Mouse (Mus musculus) liver, embryonic 14.5 days (tissue): ENCODE data around the gene Wdr83. TPM values are rescaled to one million over a fixed set of nuclear protein-coding genes. Genes with fewer than 3 reads are reported as not detected.

Experiments
- ATAC-seq: fragments of 200-750 bp; cut with Nextera tagmentation; 2 replicates; pipeline ENCODE4 v1.8.0; 2017; ENCODE audit warnings: moderate number of reproducible peaks, mild to moderate bottlenecking, moderate library complexity; ENCODE audit not compliant: insufficient read depth
- DNase-seq, 3 experiments: peaks; one replicate each; pipeline ENCODE4 v3.0.0-alpha.2; 2012 to 2013; ENCODE audit warnings: low read depth in 3 of 3, low spot score in 3 of 3
- H3K27ac ChIP-seq: fragments of 300-500 bp; sonication (generic); 2 replicates; pipeline ENCODE4 v1.5.1; 2014; ENCODE audit warnings: moderate library complexity, mild to moderate bottlenecking, control low read depth, inconsistent platforms
- H3K27me3 ChIP-seq: fragments of 300-500 bp; sonication (generic); 2 replicates; pipeline ENCODE4 v1.6.1; 2014; ENCODE audit warnings: mild to moderate bottlenecking, low read length, moderate library complexity; ENCODE audit not compliant: control insufficient read depth, insufficient read depth
- H3K36me3 ChIP-seq: fragments of 300-500 bp; sonication (generic); replicated peaks from 2 replicates; pipeline ENCODE4 v1.6.1; 2014; ENCODE audit warnings: low read depth; ENCODE audit not compliant: control insufficient read depth, insufficient read depth
- H3K4me1 ChIP-seq, 2 experiments: fragments of 200-500 bp in 1 of 2; fragments of 300-500 bp in 1 of 2; sonication (generic) in 1 of 2; replicated peaks; 2 replicates each; pipeline ENCODE4 v1.6.1; 2012 to 2014; ENCODE audit warnings: antibody characterized with exemption in 1 of 2, inconsistent platforms in 1 of 2, low read length in 1 of 2; ENCODE audit not compliant: control insufficient read depth in 2 of 2, insufficient read depth in 2 of 2
- H3K4me2 ChIP-seq: fragments of 300-500 bp; sonication (generic); 2 replicates; pipeline ENCODE4 v1.6.1; 2014; ENCODE audit warnings: low read depth, mild to moderate bottlenecking, control low read depth, moderate library complexity
- H3K4me3 ChIP-seq, 2 experiments: fragments of 200-500 bp in 1 of 2; fragments of 300-500 bp in 1 of 2; sonication (generic) in 1 of 2; 2 replicates each; pipeline ENCODE4 v1.5.1; 2012 to 2014; ENCODE audit warnings: low read depth in 2 of 2, low read length in 2 of 2, mild to moderate bottlenecking in 2 of 2, control low read depth in 1 of 2, inconsistent platforms in 1 of 2, moderate library complexity in 1 of 2; ENCODE audit not compliant: insufficient read depth in 1 of 2
- H3K9ac ChIP-seq: fragments of 300-500 bp; sonication (generic); replicated peaks from 2 replicates; pipeline ENCODE4 v1.6.1; 2014; ENCODE audit warnings: mild to moderate bottlenecking, control low read depth, moderate library complexity
- H3K9me3 ChIP-seq: fragments of 300-500 bp; sonication (generic); 2 replicates; pipeline ENCODE4 v1.6.1; 2016; ENCODE audit warnings: low read length, mixed read lengths; ENCODE audit not compliant: control insufficient read depth
- CTCF ChIP-seq: IDR thresholded peaks from 2 replicates; pipeline ENCODE4 v1.5.1; 2016; ENCODE audit warnings: antibody characterized with exemption, low read depth, control low read depth
- EP300 ChIP-seq: IDR thresholded peaks from 2 replicates; pipeline ENCODE4 v1.6.1; 2016; ENCODE audit warnings: antibody characterized with exemption, low read depth
- WGBS: fragments of 180-500 bp; shearing (Covaris S2); extraction: QIAGEN DNeasy Blood & Tissue Kit; methylation state at CpG from one replicate; pipeline ENCODE4 v1.1.7; 2014; ENCODE audit not compliant: insufficient replicate concordance; 5-methylcytosine and 5-hydroxymethylcytosine counted together
- polyA plus RNA-seq, 2 experiments: library from polyadenylated mRNA; depleted of rRNA in 1 of 2; stranded (reverse) in 1 of 2; unstranded in 1 of 2; fragments of >200 nt; fragmentation: Nextera tagmentation in 1 of 2; extraction: Ambion mirVana in 1 of 2; gene quantifications; 2 replicates each; pipeline versions ENCODE4 v1.2.1 to v1.2.3; 2012 to 2014

Gene Wdr83
- polyA plus RNA-seq, 2 experiments, result 20.1 to 26.0 TPM

- H3K4me1 ChIP-seq, result peaks cover 22 to 40% of the 10 kb centered on the region in 2 experiments
- no peaks in the 10 kb centered on the region for H3K27me3 ChIP-seq
- H3K27ac ChIP-seq, result peak within 1 kb of the TSS; percentile 67
- H3K4me3 ChIP-seq, result peak within 1 kb of the TSS; percentile 83 to 96
- H3K4me2 ChIP-seq, result peak within 1 kb of the TSS; percentile 70
- H3K9me3 ChIP-seq, result no peaks in the 10 kb centered on the region
- under 1% methylated on average over 30 of the region's 30 CpGs for WGBS
- H3K9ac ChIP-seq, result peak within 1 kb of the TSS; percentile 96
- TF ChIP-seq EP300, result no peak; the same call in 1 of the 2 replicates
- DNase-seq (peak; percentile 61 to 65 (median 63)), ATAC-seq (peak; percentile 22; the same call in 1 of the 2 replicates)
- peaks cover 13% of the 10 kb centered on the region for H3K36me3 ChIP-seq
These were observed 432 bp downstream of the Wdr83 start, which contains the start of gene Wdr83os for GRCm38 (mm10) chr8:85080532-85081215. Gene Wdr83os, plus strand, starts transcription at chr8:85080740.

- Histone ChIP-seq H3K4me2 (peak overlapping the region; percentile 70), H3K4me3 (peak overlapping the region; percentile 83 to 96), H3K36me3 (peaks cover 18% of the 10 kb centered on the region), H3K4me1 (peaks cover 27 to 45% of the 10 kb centered on the region in 2 experiments), H3K27ac (peak overlapping the region; percentile 67), H3K9ac (peak overlapping the region; percentile 96), H3K9me3 (no peaks in the 10 kb centered on the region), H3K27me3 (no peaks in the 10 kb centered on the region)
- WGBS, result under 1% methylated on average over 25 of the region's 25 CpGs
- ATAC-seq, result no peak
- DNase-seq, result no peak
- TF ChIP-seq CTCF (no peak), EP300 (no peak)
These were observed 933 bp downstream of the Wdr83 start for GRCm38 (mm10) chr8:85080214-85080531.

GRCm38 (mm10) chr8:85076993-85077392, 4.1 kb downstream of the Wdr83 start:
- H3K9ac ChIP-seq, result no peak overlapping the region
- 2% methylated on average over 2 of the region's 2 CpGs for WGBS
- no peak overlapping the region for H3K4me2 ChIP-seq
- no peaks in the 10 kb centered on the region for H3K27me3 ChIP-seq
- peak overlapping the region; percentile 45 for H3K27ac ChIP-seq
- H3K36me3 ChIP-seq, result peaks cover 29% of the 10 kb centered on the region
- H3K4me1 ChIP-seq, result peaks cover 31 to 40% of the 10 kb centered on the region in 2 experiments
- H3K9me3 ChIP-seq, result no peaks in the 10 kb centered on the region
- TF ChIP-seq CTCF, result peak; percentile 100
- TF ChIP-seq EP300, result no peak
- ATAC-seq (peak; percentile 49), DNase-seq (peak; percentile 67 to 78 (median 67))
- no peak overlapping the region for H3K4me3 ChIP-seq

- no peaks in the 10 kb centered on the region for H3K9me3 ChIP-seq
- H3K4me3 ChIP-seq, result no peak overlapping the region
- peak overlapping the region; percentile 24; the same call in 1 of the 2 replicates for H3K9ac ChIP-seq
- H3K4me1 ChIP-seq, result peaks cover 30 to 38% of the 10 kb centered on the region in 2 experiments
- ATAC-seq (peak; percentile 52), DNase-seq (peak in 2 of 3 experiments; percentile 49 to 51)
- H3K27me3 ChIP-seq, result no peaks in the 10 kb centered on the region
- H3K4me2 ChIP-seq, result peak overlapping the region; percentile 55
- peaks cover 29% of the 10 kb centered on the region for H3K36me3 ChIP-seq
- WGBS, result 45% methylated on average over 9 of the region's 9 CpGs
- TF ChIP-seq EP300 (peak; percentile 82), CTCF (peak; percentile 81)
- peak overlapping the region; percentile 71 for H3K27ac ChIP-seq
These were observed 5.1 kb downstream of the Wdr83 start for GRCm38 (mm10) chr8:85076001-85076400.

- Histone ChIP-seq H3K27me3 (no peaks in the 10 kb centered on the region), H3K4me2 (no peak overlapping the region), H3K27ac (no peak overlapping the region), H3K9me3 (no peaks in the 10 kb centered on the region), H3K4me1 (peaks cover 32 to 40% of the 10 kb centered on the region in 2 experiments), H3K36me3 (peaks cover 29% of the 10 kb centered on the region), H3K9ac (no peak overlapping the region), H3K4me3 (no peak overlapping the region)
- TF ChIP-seq CTCF (no peak), EP300 (no peak)
- DNase-seq (no peak), ATAC-seq (no peak)
- WGBS, result 87% methylated on average over 10 of the region's 10 CpGs
These were observed 6.5 kb downstream of the Wdr83 start for GRCm38 (mm10) chr8:85074617-85075016.
